Comparison of ENCODE assay signal across 26 mouse cellular contexts in genomic region chr7:138400506-138401272, GRCm38 (mm10). TPM values are rescaled to one million over a fixed set of nuclear protein-coding genes. Genes with fewer than 3 reads are reported as not detected.
"Had no signal": no experiment of that assay in that cellular context is flagged by ENCODE, and none has a peak within 500 bp of the region (broad histone marks: within the 10 kb centered on the region; RNA-seq: fewer than 3 reads in every experiment).

No protein-coding gene starts in this region.

- DNase-seq: cerebellum, adult 8-10 months; cerebellum, adult 9-10 months; cerebellum, adult 9-11 months; cerebellum, postnatal 14 days; cerebellum, postnatal 25 days; cerebellum, postnatal 36 days; embryo, embryonic 11 days; forebrain, postnatal 0 days; gastrocnemius, adult 2 months; gastrocnemius, postnatal 10 days; gastrocnemius, postnatal 14 days; gastrocnemius, postnatal 25 days; gastrocnemius, postnatal 36 days; heart, adult 18-20 months; heart, adult 2 months had no signal

- H3K9ac ChIP-seq: embryonic facial prominence, embryonic 12.5 days; embryonic facial prominence, embryonic 13.5 days; embryonic facial prominence, embryonic 15.5 days; forebrain, embryonic 12.5 days; forebrain, embryonic 13.5 days; forebrain, embryonic 15.5 days; forebrain, postnatal 0 days had no signal

- H3K9me3 ChIP-seq: embryonic facial prominence, embryonic 10.5 days; embryonic facial prominence, embryonic 12.5 days; embryonic facial prominence, embryonic 13.5 days; embryonic facial prominence, embryonic 15.5 days; forebrain, embryonic 10.5 days; forebrain, embryonic 12.5 days; forebrain, embryonic 13.5 days; forebrain, embryonic 15.5 days had no signal

- H3K4me3 ChIP-seq: embryonic facial prominence, embryonic 10.5 days; embryonic facial prominence, embryonic 12.5 days; embryonic facial prominence, embryonic 13.5 days; embryonic facial prominence, embryonic 15.5 days; erythroblast, embryonic 14.5 days; forebrain, embryonic 10.5 days; forebrain, embryonic 12.5 days; forebrain, embryonic 13.5 days; forebrain, embryonic 15.5 days; gastrocnemius, adult 2 months; heart, adult 2 months had no signal

- H3K27ac ChIP-seq: embryonic facial prominence, embryonic 10.5 days; embryonic facial prominence, embryonic 12.5 days; embryonic facial prominence, embryonic 13.5 days; embryonic facial prominence, embryonic 15.5 days; forebrain, embryonic 10.5 days; forebrain, embryonic 12.5 days; forebrain, embryonic 13.5 days; forebrain, embryonic 15.5 days; gastrocnemius, adult 2 months; heart, adult 2 months had no signal

- H3K36me3 ChIP-seq: embryonic facial prominence, embryonic 10.5 days; embryonic facial prominence, embryonic 12.5 days; embryonic facial prominence, embryonic 13.5 days; embryonic facial prominence, embryonic 15.5 days; forebrain, embryonic 10.5 days; forebrain, embryonic 12.5 days; forebrain, embryonic 15.5 days had no signal

- H3K4me1 ChIP-seq: forebrain, embryonic 12.5 days had no signal

- H3K4me2 ChIP-seq: embryonic facial prominence, embryonic 12.5 days; embryonic facial prominence, embryonic 13.5 days; embryonic facial prominence, embryonic 15.5 days; forebrain, embryonic 12.5 days; forebrain, embryonic 13.5 days; forebrain, embryonic 15.5 days had no signal

- ATAC-seq: forebrain, embryonic 13.5 days; forebrain, embryonic 14.5 days; forebrain, embryonic 15.5 days; forebrain, embryonic 16.5 days; forebrain, postnatal 0 days had no signal

RNA-seq across cellular contexts. Expression of gene Tcerg1l, which starts 3.2 kb away (rescaled TPM):
- polyA plus RNA-seq: erythroblast, embryonic 14.5 days; heart, adult 2 months had no signal
